Mouse (Mus musculus) liver, adult 2 months (tissue): ENCODE measurements around the gene Timp3.

Experiments
- CTCF ChIP-seq: fragments of 200-500 bp; IDR thresholded peaks from 2 replicates; pipeline ENCODE4 v1.5.1; 2011; ENCODE audit warnings: low read depth, low read length, control low read depth
- POLR2A ChIP-seq: fragments of 200-500 bp; IDR thresholded peaks from 2 replicates; pipeline ENCODE4 v1.6.1; 2011; ENCODE audit warnings: low read length, control low read depth; ENCODE audit not compliant: insufficient read depth; ENCODE audit errors: extremely low read depth

DNA sequence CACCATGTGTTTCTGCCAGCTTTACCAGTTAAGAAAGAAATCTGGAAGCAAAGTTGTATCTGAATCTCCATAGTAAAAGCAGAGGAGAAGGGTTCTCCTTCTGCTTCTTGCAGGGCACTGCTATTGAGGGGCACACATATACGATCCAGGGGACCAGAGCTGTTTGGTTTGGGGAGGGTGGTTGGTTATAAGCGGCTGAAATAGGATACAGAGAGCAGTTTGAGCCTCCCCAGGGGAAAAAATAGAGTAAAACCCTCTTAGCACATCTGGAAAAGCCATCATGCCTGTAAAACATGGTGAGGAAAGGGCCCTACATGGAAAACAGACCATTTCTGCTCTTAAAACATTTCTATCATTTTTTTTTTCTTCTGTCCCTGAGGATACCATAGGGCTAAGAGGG is 21.7 kb upstream of the Timp3 start:
- TF ChIP-seq CTCF = no peak
- no peak for TF ChIP-seq POLR2A
